Mouse (Mus musculus): ENCODE data around the gene Trip11. TPM values are rescaled to one million over a fixed set of nuclear protein-coding genes. Genes with fewer than 3 reads are reported as not detected.
A peak's percentile ranks its signal among the peaks of the same experiment; 100 is the strongest.

Gene Trip11
- polyA plus RNA-seq, 1 experiment from 2014 or later = 22.6 TPM

DNA sequence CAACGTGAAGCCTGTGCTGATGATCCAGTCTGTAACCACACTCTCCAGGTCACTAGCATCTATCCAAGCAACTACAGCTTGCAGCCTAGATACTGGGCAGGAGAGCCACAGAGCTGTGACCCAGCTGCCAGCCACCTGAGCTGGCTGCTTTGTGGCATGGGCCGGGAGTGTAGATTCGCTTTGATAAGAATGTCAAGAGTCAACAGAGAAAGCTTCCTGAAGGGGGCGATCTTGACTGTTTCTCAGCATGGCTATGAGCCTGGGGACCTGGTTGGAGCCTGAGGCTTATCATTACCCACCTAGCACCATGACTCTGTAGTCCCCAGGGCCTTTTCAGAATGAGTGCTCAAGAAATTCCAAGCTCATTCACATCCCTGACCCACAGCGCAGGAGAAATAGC lies 96.3 kb downstream of the Trip11 start:
- Histone ChIP-seq H3K36me3 (no peaks in the 10 kb centered on the region), H3K4me2 (peak overlapping the region; percentile 97), H3K27ac (no peak overlapping the region)

GRCm38 (mm10) chr12:101815796-101816195 lies 97.3 kb downstream of the Trip11 start:
- Histone ChIP-seq H3K4me1 (peaks cover 11% of the 10 kb centered on the region), H3K27ac (no peak overlapping the region), H3K4me3 (replicated peaks) (no peak overlapping the region), H3K27me3 (peaks cover 11% of the 10 kb centered on the region; the same call in 1 of the 2 replicates), H3K4me2 (no peak overlapping the region), H3K36me3 (no peaks in the 10 kb centered on the region), H3K9me3 (replicated peaks) (no peaks in the 10 kb centered on the region), H3K9ac (no peak overlapping the region)
- no peak for ATAC-seq (replicated peaks; ENCODE audit: low FRiP score)
- WGBS = 72% methylated on average over 6 of the region's 6 CpGs

More for the DNA sequence above, 96.3 kb downstream of the Trip11 start:
- peaks cover 11% of the 10 kb centered on the region for H3K4me1 ChIP-seq
- ATAC-seq (replicated peaks; ENCODE audit: low FRiP score) = no peak
- H3K27me3 ChIP-seq = peaks cover 12% of the 10 kb centered on the region; the same call in 1 of the 2 replicates
- WGBS = 53% methylated on average over 5 of the region's 5 CpGs
- H3K9ac ChIP-seq = no peak overlapping the region
- no peaks in the 10 kb centered on the region for H3K9me3 ChIP-seq (replicated peaks)
- peak overlapping the region; percentile 58; the same call in 1 of the 2 replicates for H3K4me3 ChIP-seq (replicated peaks)

GRCm38 (mm10) chr12:101814423-101814822 lies 98.6 kb downstream of the Trip11 start:
- Histone ChIP-seq H3K27ac (no peak overlapping the region), H3K9ac (no peak overlapping the region)

GRCm38 (mm10) chr12:101811181-101811580 lies 101.9 kb downstream of the Trip11 start:
- Histone ChIP-seq H3K27me3 (no peaks in the 10 kb centered on the region), H3K27ac (no peak overlapping the region), H3K36me3 (no peaks in the 10 kb centered on the region), H3K4me2 (no peak overlapping the region), H3K4me1 (no peaks in the 10 kb centered on the region), H3K9me3 (replicated peaks) (no peaks in the 10 kb centered on the region), H3K9ac (no peak overlapping the region), H3K4me3 (replicated peaks) (no peak overlapping the region)
- no peak for ATAC-seq (replicated peaks; ENCODE audit: low FRiP score)
- WGBS = 64% methylated on average over 6 of the region's 6 CpGs

More at GRCm38 (mm10) chr12:101814423-101814822, 98.6 kb downstream of the Trip11 start:
- Histone ChIP-seq H3K4me2 (no peak overlapping the region), H3K27me3 (peaks cover 5% of the 10 kb centered on the region; the same call in 1 of the 2 replicates), H3K36me3 (no peaks in the 10 kb centered on the region), H3K4me3 (replicated peaks) (no peak overlapping the region), H3K9me3 (replicated peaks) (no peaks in the 10 kb centered on the region), H3K4me1 (peaks cover 9% of the 10 kb centered on the region)
- no peak for ATAC-seq (replicated peaks; ENCODE audit: low FRiP score)
- 93% methylated on average over 2 of the region's 2 CpGs for WGBS

DNA sequence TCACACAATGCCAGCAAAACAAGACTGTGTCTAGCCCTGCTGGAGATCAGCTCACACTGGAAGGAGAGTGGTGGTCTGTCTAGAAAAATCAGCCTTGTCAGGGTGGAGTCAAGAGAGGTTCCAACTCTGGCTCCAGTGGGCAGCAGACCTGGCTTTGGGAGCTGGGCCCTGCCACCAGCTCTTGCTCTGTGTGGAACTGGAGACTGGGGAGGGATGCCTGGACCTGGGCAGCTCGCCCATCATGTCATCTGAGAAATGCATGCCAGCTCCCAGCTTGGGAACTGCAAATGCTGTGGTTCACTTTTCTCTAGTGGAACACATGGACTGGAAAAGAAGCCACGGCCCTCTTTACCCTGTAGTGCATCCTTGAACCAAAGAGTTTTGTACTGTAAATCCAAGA lies 102.6 kb downstream of the Trip11 start:
- Histone ChIP-seq H3K9ac (no peak overlapping the region), H3K36me3 (no peaks in the 10 kb centered on the region), H3K4me2 (no peak overlapping the region), H3K4me1 (no peaks in the 10 kb centered on the region), H3K27me3 (no peaks in the 10 kb centered on the region), H3K27ac (no peak overlapping the region), H3K9me3 (replicated peaks) (no peaks in the 10 kb centered on the region), H3K4me3 (replicated peaks) (no peak overlapping the region)
- ATAC-seq (replicated peaks; ENCODE audit: low FRiP score) = no peak
- WGBS = 67% methylated on average over 2 of the region's 2 CpGs

DNA sequence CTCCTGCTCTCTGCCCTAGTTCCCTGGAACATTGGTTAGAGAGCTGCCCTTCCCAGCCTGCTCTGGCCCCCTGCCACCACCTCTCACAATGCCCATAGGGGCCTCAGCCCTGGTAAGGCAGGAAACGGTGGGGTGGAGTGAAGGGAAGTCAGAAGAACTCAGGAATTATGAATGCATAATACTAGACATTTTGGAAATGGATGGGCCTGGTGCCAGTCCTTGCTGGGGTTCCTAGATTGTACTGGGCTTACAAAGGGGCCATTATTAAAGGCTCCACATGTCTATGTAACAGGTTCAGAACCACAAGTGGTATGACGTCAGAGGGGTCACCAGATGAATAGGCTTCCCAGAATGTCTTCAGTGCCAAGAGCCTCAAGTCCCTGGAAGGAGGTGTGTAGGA lies 105.7 kb downstream of the Trip11 start:
- no peaks in the 10 kb centered on the region for H3K4me1 ChIP-seq
- H3K9me3 ChIP-seq (replicated peaks) = no peaks in the 10 kb centered on the region
- no peak overlapping the region for H3K27ac ChIP-seq
- no peak overlapping the region for H3K4me2 ChIP-seq
- no peak; the same call in 1 of the 2 replicates for ATAC-seq (replicated peaks; ENCODE audit: low FRiP score)
- H3K4me3 ChIP-seq (replicated peaks) = no peak overlapping the region
- H3K36me3 ChIP-seq = no peaks in the 10 kb centered on the region
- no peaks in the 10 kb centered on the region for H3K27me3 ChIP-seq
- 61% methylated on average over 2 of the region's 2 CpGs for WGBS
- no peak overlapping the region for H3K9ac ChIP-seq

DNA sequence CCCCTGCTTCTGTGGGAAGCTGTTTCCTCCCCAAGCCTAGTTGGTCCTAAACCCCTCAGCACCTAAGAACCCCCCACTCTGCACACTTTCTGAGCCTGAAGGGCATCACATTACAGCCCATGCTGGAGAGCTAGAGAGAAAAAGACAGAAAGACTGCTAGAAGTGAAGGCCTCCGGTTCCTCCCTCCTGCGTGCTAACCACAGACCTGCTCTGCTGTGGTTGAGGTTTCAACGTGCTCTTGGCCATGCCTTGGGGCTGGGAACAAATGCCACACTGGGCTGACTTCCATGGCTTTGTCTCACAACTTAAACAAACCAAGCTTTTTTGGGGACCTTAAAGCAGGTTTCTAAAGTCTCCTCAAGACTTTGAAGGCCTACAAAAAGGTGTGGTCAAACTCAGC lies 110.6 kb downstream of the Trip11 start:
- Histone ChIP-seq H3K4me1 (peaks cover 4% of the 10 kb centered on the region), H3K36me3 (no peaks in the 10 kb centered on the region), H3K9ac (no peak overlapping the region), H3K4me3 (replicated peaks) (no peak overlapping the region), H3K27ac (no peak overlapping the region), H3K9me3 (replicated peaks) (no peaks in the 10 kb centered on the region), H3K4me2 (no peak overlapping the region), H3K27me3 (no peaks in the 10 kb centered on the region)
- WGBS = 81% methylated on average over 3 of the region's 3 CpGs
- no peak for ATAC-seq (replicated peaks; ENCODE audit: low FRiP score)

GRCm38 (mm10) chr12:101801744-101802143 lies 111.3 kb downstream of the Trip11 start:
- Histone ChIP-seq H3K4me2 (no peak overlapping the region), H3K27ac (no peak overlapping the region), H3K36me3 (no peaks in the 10 kb centered on the region), H3K9me3 (replicated peaks) (no peaks in the 10 kb centered on the region), H3K4me3 (replicated peaks) (no peak overlapping the region), H3K27me3 (no peaks in the 10 kb centered on the region), H3K9ac (no peak overlapping the region), H3K4me1 (peaks cover 4% of the 10 kb centered on the region)
- WGBS = 67% methylated on average over 5 of the region's 5 CpGs
- no peak for ATAC-seq (replicated peaks; ENCODE audit: low FRiP score)

- no peaks in the 10 kb centered on the region for H3K27me3 ChIP-seq
- peaks cover 4% of the 10 kb centered on the region for H3K4me1 ChIP-seq
- ATAC-seq (replicated peaks; ENCODE audit: low FRiP score) = no peak
- H3K9ac ChIP-seq = no peak overlapping the region
- H3K4me3 ChIP-seq (replicated peaks) = no peak overlapping the region
- no peaks in the 10 kb centered on the region for H3K36me3 ChIP-seq
- H3K9me3 ChIP-seq (replicated peaks) = no peaks in the 10 kb centered on the region
- H3K4me2 ChIP-seq = no peak overlapping the region
- no peak overlapping the region for H3K27ac ChIP-seq
- WGBS = 68% methylated on average over 3 of the region's 3 CpGs
Measured at GRCm38 (mm10) chr12:101801051-101801450, 112.0 kb downstream of the Trip11 start.

- ATAC-seq (replicated peaks; ENCODE audit: low FRiP score) = peak; percentile 77
- Histone ChIP-seq H3K27ac (peak overlapping the region; percentile 27; the same call in 1 of the 2 replicates), H3K4me2 (no peak overlapping the region), H3K4me3 (replicated peaks) (no peak overlapping the region), H3K4me1 (peaks cover 4% of the 10 kb centered on the region), H3K27me3 (no peaks in the 10 kb centered on the region), H3K9ac (no peak overlapping the region), H3K36me3 (no peaks in the 10 kb centered on the region), H3K9me3 (replicated peaks) (no peaks in the 10 kb centered on the region)
- WGBS = 53% methylated on average over 7 of the region's 7 CpGs
Measured at GRCm38 (mm10) chr12:101798189-101798922, 114.7 kb downstream of the Trip11 start.

DNA sequence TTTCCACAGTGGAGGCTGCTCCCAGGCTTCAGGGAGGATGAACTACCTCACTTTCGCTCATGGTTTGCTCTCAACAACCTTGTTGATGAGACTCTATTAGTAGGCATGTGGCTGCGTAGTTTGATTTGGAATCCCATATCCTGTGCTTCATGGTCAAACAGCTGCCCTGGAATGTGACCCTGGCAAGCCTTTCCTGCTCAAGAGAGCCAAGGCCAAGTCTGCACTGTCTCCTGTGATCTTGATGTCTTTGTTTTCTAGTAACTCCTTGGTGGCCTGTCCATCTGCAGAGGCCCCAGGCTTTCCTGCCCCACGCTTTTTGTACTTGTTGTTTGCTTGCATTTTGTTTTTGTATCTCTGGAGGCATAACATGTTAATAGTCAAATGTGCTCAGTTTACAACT lies 118.6 kb downstream of the Trip11 start:
- H3K27me3 ChIP-seq = no peaks in the 10 kb centered on the region
- peaks cover 4% of the 10 kb centered on the region for H3K4me1 ChIP-seq
- no peaks in the 10 kb centered on the region for H3K9me3 ChIP-seq (replicated peaks)
- WGBS = 69% methylated on average over 3 of the region's 3 CpGs
- H3K4me2 ChIP-seq = no peak overlapping the region
- no peaks in the 10 kb centered on the region for H3K36me3 ChIP-seq
- no peak overlapping the region for H3K9ac ChIP-seq
- no peak overlapping the region for H3K27ac ChIP-seq
- no peak for ATAC-seq (replicated peaks; ENCODE audit: low FRiP score)
- no peak overlapping the region for H3K4me3 ChIP-seq (replicated peaks)

DNA sequence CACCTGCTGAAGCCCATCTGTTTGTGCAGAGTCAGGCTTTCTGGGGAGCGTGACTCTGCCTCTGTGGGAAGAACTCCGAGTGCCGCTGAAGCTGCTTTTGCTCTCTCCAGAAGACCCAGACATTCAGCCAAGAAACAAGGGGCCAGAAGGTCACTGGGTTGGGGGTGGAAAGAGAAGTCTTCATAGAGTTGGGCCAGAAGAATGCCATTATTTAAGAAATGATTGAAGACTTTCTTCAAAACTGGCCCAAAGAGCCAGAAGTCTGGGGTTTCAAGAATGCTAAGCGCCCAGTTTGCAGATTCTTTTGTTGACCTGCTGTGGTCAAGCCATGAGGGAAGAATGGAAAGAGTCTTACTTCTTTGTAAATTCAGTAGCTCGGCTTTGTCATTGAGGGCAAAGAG lies 119.8 kb downstream of the Trip11 start:
- Histone ChIP-seq H3K27me3 (no peaks in the 10 kb centered on the region), H3K36me3 (no peaks in the 10 kb centered on the region), H3K4me3 (replicated peaks) (no peak overlapping the region), H3K4me2 (no peak overlapping the region), H3K9ac (no peak overlapping the region), H3K9me3 (replicated peaks) (no peaks in the 10 kb centered on the region), H3K4me1 (no peaks in the 10 kb centered on the region), H3K27ac (no peak overlapping the region)
- 74% methylated on average over 5 of the region's 5 CpGs for WGBS
- ATAC-seq (replicated peaks; ENCODE audit: low FRiP score) = no peak

GRCm38 (mm10) chr12:101792684-101793083 lies 120.4 kb downstream of the Trip11 start:
- no peaks in the 10 kb centered on the region for H3K27me3 ChIP-seq
- WGBS = 90% methylated on average over 4 of the region's 4 CpGs
- no peak overlapping the region for H3K27ac ChIP-seq
- H3K9ac ChIP-seq = no peak overlapping the region
- no peak overlapping the region for H3K4me3 ChIP-seq (replicated peaks)
- H3K36me3 ChIP-seq = no peaks in the 10 kb centered on the region
- no peaks in the 10 kb centered on the region for H3K4me1 ChIP-seq
- ATAC-seq (replicated peaks; ENCODE audit: low FRiP score) = no peak
- H3K9me3 ChIP-seq (replicated peaks) = no peaks in the 10 kb centered on the region
- no peak overlapping the region for H3K4me2 ChIP-seq
